Mouse (Mus musculus): ENCODE data around the gene Atoh1. TPM values are rescaled to one million over a fixed set of nuclear protein-coding genes. Genes with fewer than 3 reads are reported as not detected.

Gene Atoh1
- total and polyA plus RNA-seq, 2 experiments: not detected

DNA sequence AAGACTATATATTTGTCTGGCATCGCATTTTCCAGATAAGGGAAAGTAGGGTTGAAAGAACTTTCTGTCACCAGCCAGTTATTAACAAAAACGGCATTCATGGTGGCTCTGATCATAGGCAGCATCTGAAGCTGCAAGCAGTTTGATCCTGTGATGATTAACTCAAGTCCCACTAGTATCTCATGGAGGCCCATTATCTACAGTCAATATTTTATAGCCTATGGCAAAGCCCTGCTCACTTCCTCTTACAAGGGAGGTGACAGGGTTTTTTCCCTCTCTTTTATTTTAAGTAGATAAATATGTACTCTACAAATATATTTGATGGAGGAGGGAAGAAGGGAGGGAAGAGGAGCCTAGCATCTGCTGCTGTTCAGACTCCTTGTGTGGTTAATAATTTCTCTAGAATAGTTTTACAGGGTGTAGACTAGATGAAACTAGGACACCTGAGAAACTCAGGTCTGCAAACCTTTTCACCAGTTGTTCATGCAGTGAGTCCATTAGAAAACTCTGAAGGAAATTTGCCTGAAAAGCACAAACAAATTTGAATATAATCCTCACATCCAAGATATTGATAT is 14.1 kb downstream of the Atoh1 start:
- no peak for DNase-seq (ENCODE audit: extremely low read depth, low read depth, low spot score)
- H3K9ac ChIP-seq (ENCODE audit: low read depth, low read length): no peak overlapping the region
- TF ChIP-seq POLR2A (IDR thresholded peaks at IDR 0.05; ENCODE audit: extremely low read depth, insufficient read depth, low read length): no peak
- TF ChIP-seq CTCF (IDR thresholded peaks at IDR 0.05; ENCODE audit: low read depth, low read length): no peak
- 33% methylated on average over 2 of the region's 2 CpGs for WGBS
- H3K36me3 ChIP-seq (ENCODE audit: control insufficient read depth, insufficient read depth, low read length): no peaks in the 10 kb centered on the region
- no peak overlapping the region for H3K4me3 ChIP-seq (ENCODE audit: insufficient read depth, low read depth, low read length)
- no peak overlapping the region for H3K27ac ChIP-seq (replicated peaks; ENCODE audit: insufficient read depth, low read depth, low read length)
- no peaks in the 10 kb centered on the region for H3K79me2 ChIP-seq (ENCODE audit: control insufficient read depth, insufficient read depth, low read length)
- H3K27me3 ChIP-seq (ENCODE audit: control insufficient read depth, insufficient read depth, low read length): no peaks in the 10 kb centered on the region
- H3K4me1 ChIP-seq (ENCODE audit: control insufficient read depth, insufficient read depth, low read length): no peaks in the 10 kb centered on the region

GRCm38 (mm10) chr6:64754515-64754914 is 25.6 kb downstream of the Atoh1 start:
- Histone ChIP-seq H3K9ac (ENCODE audit: low read depth, low read length) (no peak overlapping the region), H3K79me2 (ENCODE audit: control insufficient read depth, insufficient read depth, low read length) (no peaks in the 10 kb centered on the region), H3K27me3 (ENCODE audit: control insufficient read depth, insufficient read depth, low read length) (no peaks in the 10 kb centered on the region), H3K36me3 (ENCODE audit: control insufficient read depth, insufficient read depth, low read length) (no peaks in the 10 kb centered on the region), H3K27ac (replicated peaks; ENCODE audit: insufficient read depth, low read depth, low read length) (no peak overlapping the region), H3K4me3 (ENCODE audit: insufficient read depth, low read depth, low read length) (no peak overlapping the region), H3K4me1 (ENCODE audit: control insufficient read depth, insufficient read depth, low read length) (no peaks in the 10 kb centered on the region)
- WGBS: 72% methylated on average over 2 of the region's 2 CpGs
- DNase-seq (ENCODE audit: extremely low read depth, low read depth, low spot score): no peak
- TF ChIP-seq CTCF (IDR thresholded peaks at IDR 0.05; ENCODE audit: low read depth, low read length) (no peak), POLR2A (IDR thresholded peaks at IDR 0.05; ENCODE audit: extremely low read depth, insufficient read depth, low read length) (no peak)

DNA sequence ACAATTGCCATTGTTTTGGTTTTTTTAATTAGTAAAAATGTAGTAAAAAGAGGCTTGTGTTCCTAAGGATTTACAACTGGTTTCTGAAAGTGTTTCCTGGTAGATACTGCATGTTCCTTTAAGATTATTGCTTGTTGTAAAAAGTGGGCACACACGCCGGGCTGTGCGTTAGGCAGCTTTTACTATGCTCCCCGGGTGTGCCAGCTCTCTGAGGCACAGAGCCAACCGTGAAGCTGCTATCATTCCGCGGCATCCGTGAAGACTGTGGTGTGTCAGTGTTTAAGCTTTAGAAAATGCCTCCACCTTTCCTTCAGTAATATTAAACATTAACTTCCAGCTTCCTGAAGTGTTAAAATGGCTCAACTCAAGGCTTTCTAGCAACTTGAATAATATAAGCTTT is 35.0 kb downstream of the Atoh1 start:
- no peak for TF ChIP-seq POLR2A (IDR thresholded peaks at IDR 0.05; ENCODE audit: extremely low read depth, insufficient read depth, low read length)
- TF ChIP-seq CTCF (IDR thresholded peaks at IDR 0.05; ENCODE audit: low read depth, low read length): no peak
- Histone ChIP-seq H3K9ac (ENCODE audit: low read depth, low read length) (no peak overlapping the region), H3K27ac (replicated peaks; ENCODE audit: insufficient read depth, low read depth, low read length) (no peak overlapping the region), H3K4me1 (ENCODE audit: control insufficient read depth, insufficient read depth, low read length) (no peaks in the 10 kb centered on the region), H3K4me3 (ENCODE audit: insufficient read depth, low read depth, low read length) (no peak overlapping the region), H3K36me3 (ENCODE audit: control insufficient read depth, insufficient read depth, low read length) (no peaks in the 10 kb centered on the region), H3K79me2 (ENCODE audit: control insufficient read depth, insufficient read depth, low read length) (no peaks in the 10 kb centered on the region), H3K27me3 (ENCODE audit: control insufficient read depth, insufficient read depth, low read length) (no peaks in the 10 kb centered on the region)
- 72% methylated on average over 8 of the region's 8 CpGs for WGBS
- DNase-seq (ENCODE audit: extremely low read depth, low read depth, low spot score): no peak

DNA sequence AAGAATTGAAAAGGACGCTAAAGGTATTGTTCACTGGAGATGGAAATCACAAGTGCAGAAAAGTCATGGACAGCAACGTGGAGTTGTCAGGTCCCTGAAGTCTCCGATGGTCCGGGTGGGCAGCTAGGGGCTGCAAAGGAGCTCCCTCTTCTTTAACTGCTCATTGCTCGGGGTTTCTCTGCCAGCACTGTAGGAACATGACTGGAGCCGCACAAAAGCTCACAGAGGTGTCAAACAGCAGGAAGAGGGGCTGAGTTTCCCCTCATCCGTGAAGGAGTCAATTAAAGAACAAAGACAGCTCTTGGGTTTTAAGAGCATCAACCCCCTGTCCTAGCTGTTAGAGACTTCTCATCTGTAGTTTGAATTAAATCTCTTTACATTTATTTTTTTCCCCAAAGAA is 44.5 kb downstream of the Atoh1 start:
- Histone ChIP-seq H3K27ac (replicated peaks; ENCODE audit: insufficient read depth, low read depth, low read length) (no peak overlapping the region), H3K27me3 (ENCODE audit: control insufficient read depth, insufficient read depth, low read length) (no peaks in the 10 kb centered on the region), H3K36me3 (ENCODE audit: control insufficient read depth, insufficient read depth, low read length) (no peaks in the 10 kb centered on the region), H3K9ac (ENCODE audit: low read depth, low read length) (no peak overlapping the region), H3K4me1 (ENCODE audit: control insufficient read depth, insufficient read depth, low read length) (no peaks in the 10 kb centered on the region), H3K4me3 (ENCODE audit: insufficient read depth, low read depth, low read length) (no peak overlapping the region), H3K79me2 (ENCODE audit: control insufficient read depth, insufficient read depth, low read length) (no peaks in the 10 kb centered on the region)
- TF ChIP-seq POLR2A (IDR thresholded peaks at IDR 0.05; ENCODE audit: extremely low read depth, insufficient read depth, low read length) (no peak), CTCF (IDR thresholded peaks at IDR 0.05; ENCODE audit: low read depth, low read length) (no peak)
- WGBS: 37% methylated on average over 7 of the region's 7 CpGs
- no peak for DNase-seq (ENCODE audit: extremely low read depth, low read depth, low spot score)

All from liver, adult 2 months (tissue).